Mouse (Mus musculus): ENCODE measurements at regions not wholly inside any gene's neighbourhood (a gene's known extent, or its start where the extent isn't known, plus 50 kb on each side); places are given as distances from the start of the nearest gene placed in this dataset.

- DNase-seq = no peak
Observed at GRCm38 (mm10) chr13:28898900-28899299, 54.6 kb downstream of the Sox4 start.

GRCm38 (mm10) chr13:28892896-28893295, 60.6 kb downstream of the Sox4 start:
- no peak for DNase-seq

DNA sequence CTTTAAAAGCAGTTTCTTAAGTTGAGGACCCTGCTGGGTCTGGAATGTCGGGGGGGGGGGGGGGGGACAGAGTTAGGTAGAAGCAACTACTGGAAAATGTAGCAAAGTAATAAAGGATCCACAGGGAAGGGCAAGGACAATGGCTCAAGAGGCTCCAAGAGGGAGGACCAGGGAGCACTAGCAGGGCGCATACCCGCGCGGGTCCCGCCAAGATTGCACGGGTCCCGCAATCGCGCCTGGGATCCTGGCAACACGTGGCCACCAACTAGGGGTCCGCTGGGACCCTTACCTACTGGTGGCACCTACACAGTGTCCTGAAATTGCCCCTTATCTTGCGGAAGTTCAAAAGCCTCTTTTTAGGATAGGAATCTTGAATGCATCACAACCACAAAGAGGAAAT, 66.4 kb downstream of the Sox4 start:
- no peak for DNase-seq

GRCm38 (mm10) chr13:28886691-28887090, 66.8 kb downstream of the Sox4 start:
- DNase-seq = no peak

- peak; percentile 13 for DNase-seq
Observed at GRCm38 (mm10) chr13:28885083-28886037, 68.2 kb downstream of the Sox4 start.

DNA sequence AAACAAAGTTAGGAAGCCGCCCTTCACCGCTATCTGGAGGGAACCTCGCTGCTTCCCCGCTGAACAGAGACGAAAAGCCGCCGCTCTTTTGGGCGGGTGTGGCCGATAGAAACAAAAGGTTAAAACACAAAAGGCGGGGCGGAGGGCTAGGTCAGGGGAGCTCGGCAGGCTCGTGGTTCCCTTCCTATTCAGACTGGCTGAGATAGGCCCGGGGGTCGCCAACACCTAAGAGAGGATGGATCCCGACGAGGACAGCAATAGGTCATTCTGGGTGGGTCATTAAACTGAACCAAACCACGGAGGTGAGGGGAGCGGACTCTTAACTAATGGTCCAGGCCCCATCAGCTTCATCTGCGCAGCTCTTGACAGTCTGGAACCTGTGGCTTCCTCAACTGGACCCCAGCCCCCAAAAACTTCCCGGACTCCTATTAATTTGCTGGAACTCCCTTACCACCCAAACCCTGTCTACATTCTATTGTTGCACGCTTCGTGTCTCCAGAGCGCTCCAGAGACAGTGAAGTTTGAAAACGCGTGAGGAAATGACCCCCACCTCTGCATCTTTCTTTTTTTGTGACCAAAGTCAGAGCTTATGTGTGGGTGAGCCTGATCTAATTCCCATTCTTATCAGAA, 69.2 kb downstream of the Sox4 start:
- DNase-seq = no peak

- no peak for DNase-seq
Observed at GRCm38 (mm10) chr13:28883398-28883797, 70.1 kb downstream of the Sox4 start.

DNA sequence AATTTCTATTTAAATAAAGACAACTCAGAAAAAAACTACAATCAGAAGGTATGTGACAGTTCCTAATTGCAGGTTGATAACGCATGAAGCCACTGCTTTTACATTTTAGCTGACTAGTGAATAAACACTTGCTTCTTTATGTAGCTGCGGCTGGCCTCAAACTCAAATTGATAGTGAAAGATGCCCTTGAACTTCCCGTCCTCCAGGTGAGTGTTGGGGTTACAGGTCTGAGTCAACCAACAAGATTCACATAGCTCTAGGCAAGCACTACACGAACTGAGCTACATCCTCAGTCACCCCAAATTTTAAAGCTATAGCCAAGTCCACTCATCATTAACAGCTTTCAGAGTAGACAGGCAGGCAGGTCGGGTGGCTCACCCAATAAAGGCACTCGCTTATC, 72.6 kb downstream of the Sox4 start:
- DNase-seq = no peak

- DNase-seq = no peak
Observed at GRCm38 (mm10) chr13:28878692-28879091, 74.8 kb downstream of the Sox4 start.

DNA sequence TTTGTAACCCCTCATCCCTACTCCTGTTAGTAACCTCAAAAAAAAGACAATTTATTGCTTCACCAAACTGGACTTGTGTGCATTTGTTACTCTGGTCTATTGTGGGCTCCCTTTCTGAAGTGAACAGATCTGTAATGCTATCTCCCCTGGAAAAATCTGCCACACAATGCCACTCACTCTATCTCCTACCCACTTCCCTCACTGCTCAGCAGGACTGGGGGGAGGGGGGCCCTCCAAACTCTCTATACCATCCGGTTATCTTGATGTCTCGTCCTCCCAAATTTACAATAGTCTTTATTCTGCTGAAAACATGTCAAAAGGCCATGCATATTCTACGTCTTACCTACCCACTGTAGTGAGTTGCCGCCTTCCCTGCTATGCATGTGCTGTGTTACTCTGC, 76.7 kb downstream of the Sox4 start:
- DNase-seq = no peak

GRCm38 (mm10) chr13:28870681-28871080, 82.8 kb downstream of the Sox4 start:
- DNase-seq = no peak

DNA sequence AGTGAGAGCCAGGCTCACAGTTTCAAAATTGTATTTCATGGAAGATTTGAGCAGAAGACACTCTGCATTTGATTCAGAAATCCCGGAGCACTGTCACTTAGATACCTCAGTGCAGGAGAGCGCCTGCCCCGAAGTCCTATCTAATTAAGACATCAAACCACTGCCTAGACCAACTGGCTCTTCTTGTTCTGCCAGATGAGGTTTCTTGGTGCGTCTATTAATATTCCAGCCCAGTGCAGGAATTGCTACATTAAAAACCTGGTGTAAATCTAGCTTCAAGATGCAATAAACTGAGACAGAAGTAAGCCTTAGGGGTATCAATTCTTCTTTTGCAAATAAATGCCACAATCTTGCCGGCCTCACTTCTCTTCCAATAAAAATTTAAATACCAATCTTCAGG, 86.3 kb downstream of the Sox4 start:
- DNase-seq = no peak

- DNase-seq = no peak
Observed at GRCm38 (mm10) chr13:28866686-28867085, 86.8 kb downstream of the Sox4 start.

- no peak for DNase-seq
Observed at GRCm38 (mm10) chr13:28860601-28861000, 92.9 kb downstream of the Sox4 start.

- no peak for DNase-seq
Observed at GRCm38 (mm10) chr13:28859829-28860427, 93.6 kb downstream of the Sox4 start.

- no peak for DNase-seq
Observed at GRCm38 (mm10) chr13:28858001-28858400, 95.5 kb downstream of the Sox4 start.

DNA sequence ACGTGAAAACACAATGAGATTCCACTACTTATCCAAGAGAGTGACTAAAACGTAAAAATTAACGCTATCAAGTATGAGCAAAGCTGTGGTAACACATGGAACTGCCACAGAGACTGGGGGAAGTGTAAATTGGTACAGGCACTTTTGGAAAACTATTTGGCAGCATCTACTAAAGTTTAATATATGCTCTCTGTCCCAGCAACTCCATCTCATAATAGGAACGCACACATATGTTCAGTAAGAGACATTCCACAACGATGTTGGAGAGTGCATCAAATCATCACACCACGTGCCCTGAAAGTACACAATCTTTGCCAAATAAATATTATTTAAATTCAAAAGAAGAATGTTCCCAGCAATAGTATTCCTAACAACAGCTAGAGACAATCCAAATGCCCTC, 96.3 kb downstream of the Sox4 start:
- DNase-seq = no peak

DNA sequence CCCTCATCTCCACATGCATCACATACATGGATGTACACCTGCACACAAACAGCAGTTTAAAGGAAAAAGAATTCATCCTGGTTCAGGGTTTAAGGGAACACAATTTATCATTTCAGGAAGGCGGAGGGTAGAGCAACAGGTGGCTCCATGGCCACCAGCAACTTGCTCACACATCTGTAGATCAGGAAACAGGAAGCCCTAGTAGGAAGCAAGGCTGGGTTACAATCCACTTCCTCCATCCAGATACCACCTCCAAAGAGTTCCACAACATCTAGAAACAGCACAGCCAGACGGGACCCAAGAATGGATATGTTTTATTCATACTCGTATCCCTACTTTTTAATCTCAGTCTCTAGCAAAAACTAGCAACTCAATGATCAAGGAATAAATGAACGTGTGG, 97.0 kb downstream of the Sox4 start:
- DNase-seq = no peak

GRCm38 (mm10) chr13:28854247-28854646, 99.3 kb downstream of the Sox4 start:
- DNase-seq = no peak

- no peak for DNase-seq
Observed at GRCm38 (mm10) chr13:28848305-28848704, 105.2 kb downstream of the Sox4 start.

DNA sequence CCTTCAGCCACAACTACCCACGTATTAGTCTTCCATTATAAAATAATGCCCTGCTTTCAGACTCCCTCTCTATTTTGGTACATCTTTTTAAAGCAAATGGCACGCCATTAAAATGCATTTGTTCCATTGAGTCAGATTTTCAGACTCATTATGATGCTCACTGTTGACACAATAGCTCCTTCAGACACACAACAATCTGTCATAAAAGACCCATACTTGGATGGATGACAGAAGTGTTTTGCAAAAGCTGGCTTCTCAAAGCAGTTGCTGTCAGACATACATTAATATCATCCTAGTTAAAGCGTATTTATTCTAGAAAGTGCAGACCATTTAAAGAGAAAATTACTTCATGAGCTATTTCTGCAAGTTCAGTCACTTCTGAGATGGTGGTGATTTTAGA, 106.0 kb downstream of the Sox4 start:
- no peak for DNase-seq

DNA sequence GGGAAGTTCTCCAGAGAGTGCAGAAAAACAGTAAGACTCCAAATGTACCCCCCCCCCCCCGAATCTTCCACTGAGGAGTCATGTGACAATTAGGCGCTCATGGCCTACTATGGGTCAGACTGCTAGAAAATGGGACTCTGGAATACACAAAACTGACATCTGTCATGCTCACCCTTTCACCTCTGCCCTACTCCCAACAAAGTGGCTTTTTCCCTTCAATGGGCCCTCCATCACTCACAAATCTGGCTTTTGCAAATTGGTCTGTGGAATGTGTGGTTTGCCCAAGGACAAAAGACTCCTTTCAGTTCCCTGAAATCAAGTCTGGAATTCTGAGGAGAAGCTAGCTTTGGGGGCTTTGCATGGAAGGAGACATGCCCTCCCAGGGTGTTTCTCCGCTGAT, 109.0 kb downstream of the Sox4 start:
- DNase-seq = no peak

GRCm38 (mm10) chr13:28842811-28843210, 110.7 kb downstream of the Sox4 start:
- no peak for DNase-seq

DNA sequence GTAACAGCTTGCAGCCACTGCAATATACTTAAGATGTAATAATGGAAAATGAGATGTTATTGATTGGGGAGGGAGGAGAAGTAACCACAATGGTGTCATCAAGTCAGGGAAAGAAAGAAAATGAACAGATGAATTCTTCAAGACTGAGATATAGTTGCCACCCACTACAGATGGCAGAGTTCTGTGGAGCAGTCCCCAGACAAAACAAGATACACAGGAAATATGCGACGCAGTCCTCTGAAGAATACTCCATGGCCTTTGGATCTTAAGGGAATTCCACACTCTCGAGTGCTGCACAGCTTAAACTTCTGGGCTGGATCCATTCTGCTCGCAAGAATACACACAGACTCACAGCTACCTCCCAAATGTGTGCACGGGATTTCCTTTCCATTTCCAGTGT, 113.4 kb downstream of the Sox4 start:
- DNase-seq = no peak

Measured in right cerebral cortex, postnatal 4 days (tissue).